Mouse (Mus musculus) midbrain, embryonic 14.5 days (tissue): ENCODE measurements around the gene Iffo1. TPM values are rescaled to one million over a fixed set of nuclear protein-coding genes. Genes with fewer than 3 reads are reported as not detected.

Source experiments
- ATAC-seq: fragments of 200-750 bp; cut with Nextera tagmentation; 2 replicates; pipeline ENCODE4 v1.8.0; 2017; ENCODE audit warnings: moderate number of reproducible peaks, moderate library complexity; ENCODE audit not compliant: low FRiP score, low TSS enrichment
- DNase-seq: peaks from one replicate; pipeline ENCODE4 v3.0.0-alpha.2; 2015
- H3K27ac ChIP-seq: fragments of 300-500 bp; sonication (generic); replicated peaks from 2 replicates; pipeline ENCODE4 v1.5.1; 2014; ENCODE audit warnings: mild to moderate bottlenecking, low read depth, low read length, moderate library complexity
- H3K27me3 ChIP-seq: fragments of 300-500 bp; sonication (generic); 2 replicates; pipeline ENCODE4 v1.6.1; 2014; ENCODE audit warnings: low read length, control low read depth, mixed read lengths; ENCODE audit not compliant: control insufficient read depth, insufficient read depth
- H3K36me3 ChIP-seq: fragments of 300-500 bp; sonication (generic); 2 replicates; pipeline ENCODE4 v1.6.1; 2014; ENCODE audit warnings: low read length, control low read depth; ENCODE audit not compliant: control insufficient read depth, insufficient read depth
- H3K4me1 ChIP-seq: fragments of 300-500 bp; sonication (generic); 2 replicates; pipeline ENCODE4 v1.6.1; 2014; ENCODE audit warnings: mild to moderate bottlenecking, antibody characterized with exemption, low read length, control low read depth; ENCODE audit not compliant: control insufficient read depth, insufficient read depth
- H3K4me2 ChIP-seq: fragments of 300-500 bp; sonication (generic); 2 replicates; pipeline ENCODE4 v1.6.1; 2014; ENCODE audit warnings: mild to moderate bottlenecking, low read length, moderate library complexity
- H3K4me3 ChIP-seq: fragments of 300-500 bp; sonication (generic); replicated peaks from 2 replicates; pipeline ENCODE4 v1.5.1; 2014; ENCODE audit warnings: low read depth, low read length
- H3K9ac ChIP-seq: fragments of 300-500 bp; sonication (generic); replicated peaks from 2 replicates; pipeline ENCODE4 v1.6.1; 2014; ENCODE audit warnings: mild to moderate bottlenecking, low read length, moderate library complexity
- H3K9me3 ChIP-seq: fragments of 300-500 bp; sonication (generic); 2 replicates; pipeline ENCODE4 v1.6.1; 2016; ENCODE audit warnings: low read length, control low read depth, mixed read lengths; ENCODE audit not compliant: control insufficient read depth
- WGBS: fragments of 180-500 bp; shearing (Covaris S2); extraction: QIAGEN DNeasy Blood & Tissue Kit; methylation state at CpG from one replicate; pipeline ENCODE4 v1.1.7; 2014; 5-methylcytosine and 5-hydroxymethylcytosine counted together
- polyA plus RNA-seq: library from polyadenylated mRNA; unstranded; fragments of >200 nt; fragmentation: Nextera tagmentation; extraction: Ambion mirVana; gene quantifications from 2 replicates; pipeline ENCODE4 v1.2.1, GENCODE M21; 2014

The Iffo1 gene
- polyA plus RNA-seq, 1 experiment from 2014 or later = 15.8 TPM

- ATAC-seq = no peak
- H3K4me1 ChIP-seq = 0 out of 2 replicates have a peak, but pooled peaks cover 3% of the 10 kb centered on the region
- H3K27ac ChIP-seq = no peak overlapping the region
- H3K4me3 ChIP-seq = no peak overlapping the region
- no peak overlapping the region for H3K4me2 ChIP-seq
- H3K9ac ChIP-seq = no peak overlapping the region
- DNase-seq = no peak
- 94% methylated on average over 4 of the region's 4 CpGs for WGBS
- peaks cover 41% of the 10 kb centered on the region for H3K36me3 ChIP-seq
- H3K9me3 ChIP-seq = no peaks in the 10 kb centered on the region
- no peaks in the 10 kb centered on the region for H3K27me3 ChIP-seq
These were observed 8.6 kb downstream of the Iffo1 start for GRCm38 (mm10) chr6:125153682-125154081.

- H3K4me3 ChIP-seq = no peak overlapping the region
- H3K9me3 ChIP-seq = no peaks in the 10 kb centered on the region
- no peak overlapping the region for H3K4me2 ChIP-seq
- H3K27me3 ChIP-seq = no peaks in the 10 kb centered on the region
- DNase-seq (peak; percentile 68), ATAC-seq (no peak)
- H3K36me3 ChIP-seq = peaks cover 49% of the 10 kb centered on the region
- H3K9ac ChIP-seq = no peak overlapping the region
- H3K4me1 ChIP-seq = 0 out of 2 replicates have a peak, but pooled peaks cover 2% of the 10 kb centered on the region
- no peak overlapping the region for H3K27ac ChIP-seq
These were observed 9.5 kb downstream of the Iffo1 start for GRCm38 (mm10) chr6:125154550-125154949.

GRCm38 (mm10) chr6:125155262-125155661 lies 10.2 kb downstream of the Iffo1 start:
- peaks cover 54% of the 10 kb centered on the region for H3K36me3 ChIP-seq
- H3K27ac ChIP-seq = no peak overlapping the region
- no peak overlapping the region for H3K9ac ChIP-seq
- no peak for DNase-seq
- H3K27me3 ChIP-seq = no peaks in the 10 kb centered on the region
- 0 out of 2 replicates have a peak, but pooled peaks cover 2% of the 10 kb centered on the region for H3K4me1 ChIP-seq
- H3K4me3 ChIP-seq = no peak overlapping the region
- 75% methylated on average over 8 of the region's 8 CpGs for WGBS
- no peak overlapping the region for H3K4me2 ChIP-seq
- H3K9me3 ChIP-seq = no peaks in the 10 kb centered on the region
- ATAC-seq = no peak

- DNase-seq (no peak), ATAC-seq (no peak)
- H3K4me2 ChIP-seq = no peak overlapping the region
- peaks cover 64% of the 10 kb centered on the region for H3K36me3 ChIP-seq
- WGBS = 87% methylated on average over 3 of the region's 3 CpGs
- no peak overlapping the region for H3K4me3 ChIP-seq
- 0 out of 2 replicates have a peak, but pooled peaks cover 2% of the 10 kb centered on the region for H3K4me1 ChIP-seq
- H3K27me3 ChIP-seq = no peaks in the 10 kb centered on the region
- no peaks in the 10 kb centered on the region for H3K9me3 ChIP-seq
- no peak overlapping the region for H3K27ac ChIP-seq
- no peak overlapping the region for H3K9ac ChIP-seq
These were observed 11.4 kb downstream of the Iffo1 start for GRCm38 (mm10) chr6:125156491-125156890.

GRCm38 (mm10) chr6:125156903-125157614 lies 12.0 kb downstream of the Iffo1 start:
- ATAC-seq = no peak
- no peak for DNase-seq
- 12% methylated on average over 7 of the region's 7 CpGs for WGBS
- H3K9ac ChIP-seq = no peak overlapping the region; the same call in 1 of the 2 replicates
- H3K27me3 ChIP-seq = no peaks in the 10 kb centered on the region
- H3K4me2 ChIP-seq = no peak overlapping the region
- 0 out of 2 replicates have a peak, but pooled peaks cover 2% of the 10 kb centered on the region for H3K4me1 ChIP-seq
- peaks cover 62% of the 10 kb centered on the region for H3K36me3 ChIP-seq
- no peak overlapping the region for H3K4me3 ChIP-seq
- peak overlapping the region; percentile 70 for H3K27ac ChIP-seq
- no peaks in the 10 kb centered on the region for H3K9me3 ChIP-seq

GRCm38 (mm10) chr6:125158944-125159492 lies 14.0 kb downstream of the Iffo1 start:
- WGBS = 86% methylated on average over 15 of the region's 15 CpGs
- DNase-seq (no peak), ATAC-seq (no peak)
- Histone ChIP-seq H3K4me2 (no peak overlapping the region), H3K4me3 (no peak overlapping the region), H3K27me3 (no peaks in the 10 kb centered on the region), H3K4me1 (peaks cover 10% of the 10 kb centered on the region), H3K36me3 (peaks cover 57% of the 10 kb centered on the region), H3K9ac (no peak overlapping the region), H3K9me3 (no peaks in the 10 kb centered on the region), H3K27ac (no peak overlapping the region)

- Histone ChIP-seq H3K36me3 (peaks cover 55% of the 10 kb centered on the region), H3K9ac (no peak overlapping the region; the same call in 1 of the 2 replicates), H3K4me1 (peaks cover 12% of the 10 kb centered on the region), H3K4me3 (no peak overlapping the region), H3K9me3 (no peaks in the 10 kb centered on the region), H3K4me2 (no peak overlapping the region), H3K27me3 (no peaks in the 10 kb centered on the region), H3K27ac (no peak overlapping the region)
- 88% methylated on average over 7 of the region's 7 CpGs for WGBS
- DNase-seq (no peak), ATAC-seq (no peak)
These were observed 14.9 kb downstream of the Iffo1 start for GRCm38 (mm10) chr6:125159773-125160557.

- WGBS = 42% methylated on average over 10 of the region's 10 CpGs
- Histone ChIP-seq H3K4me1 (peaks cover 12% of the 10 kb centered on the region), H3K27me3 (no peaks in the 10 kb centered on the region), H3K36me3 (peaks cover 55% of the 10 kb centered on the region), H3K4me3 (no peak overlapping the region), H3K9ac (no peak overlapping the region), H3K27ac (no peak overlapping the region), H3K9me3 (no peaks in the 10 kb centered on the region), H3K4me2 (no peak overlapping the region)
- DNase-seq = no peak
- ATAC-seq = no peak
These were observed 15.5 kb downstream of the Iffo1 start for GRCm38 (mm10) chr6:125160558-125160853.
